Mouse (Mus musculus) neural tube, embryonic 12.5 days (tissue): ENCODE data around the gene Gm16440. TPM values are rescaled to one million over a fixed set of nuclear protein-coding genes. Genes with fewer than 3 reads are reported as not detected.
"Not testable (repeated sequence)": the region's sequence is repeated elsewhere in the genome, so short reads cannot be mapped to it uniquely, and the experiment has no call there.

Source experiments
- ATAC-seq: fragments of 200-750 bp; cut with Nextera tagmentation; 2 replicates; pipeline ENCODE4 v1.8.0; 2017; ENCODE audit warnings: low read depth, mild to moderate bottlenecking, moderate TSS enrichment, moderate library complexity; ENCODE audit not compliant: low FRiP score
- H3K27ac ChIP-seq: fragments of 300-500 bp; sonication (generic); 2 replicates; pipeline ENCODE4 v1.5.1; 2016
- H3K27me3 ChIP-seq: fragments of 300-500 bp; sonication (generic); replicated peaks from 2 replicates; pipeline ENCODE4 v1.6.1; 2016; ENCODE audit warnings: mild to moderate bottlenecking
- H3K36me3 ChIP-seq: fragments of 300-500 bp; sonication (generic); 2 replicates; pipeline ENCODE4 v1.6.1; 2016; ENCODE audit warnings: mild to moderate bottlenecking
- H3K4me1 ChIP-seq: fragments of 300-500 bp; sonication (generic); 2 replicates; pipeline ENCODE4 v1.6.1; 2016
- H3K4me2 ChIP-seq: fragments of 300-500 bp; sonication (generic); replicated peaks from 2 replicates; pipeline ENCODE4 v1.6.1; 2016; ENCODE audit warnings: mild to moderate bottlenecking
- H3K4me3 ChIP-seq: fragments of 300-500 bp; sonication (generic); 2 replicates; pipeline ENCODE4 v1.5.1; 2016
- H3K9ac ChIP-seq: fragments of 300-500 bp; sonication (generic); 2 replicates; pipeline ENCODE4 v1.6.1; 2016; ENCODE audit warnings: mild to moderate bottlenecking
- H3K9me3 ChIP-seq: fragments of 300-500 bp; sonication (generic); 2 replicates; pipeline ENCODE4 v1.6.1; 2016; ENCODE audit warnings: mild to moderate bottlenecking
- WGBS: fragments of 180-500 bp; shearing (Covaris S2); methylation state at CpG from one replicate; pipeline ENCODE4 v1.1.7; 2016; 5-methylcytosine and 5-hydroxymethylcytosine counted together
- polyA plus RNA-seq: library from polyadenylated mRNA; unstranded; fragments of >200 nt; fragmentation: Nextera tagmentation; extraction: Ambion mirVana; gene quantifications from 2 replicates; pipeline ENCODE4 v1.2.1, GENCODE M21; 2016

Gene Gm16440
- polyA plus RNA-seq, result not detected in 2 replicates

- not testable (repeated sequence) for H3K9ac ChIP-seq, H3K9me3 ChIP-seq, H3K27ac ChIP-seq, ATAC-seq, H3K36me3 ChIP-seq, H3K4me3 ChIP-seq, H3K27me3 ChIP-seq, H3K4me2 ChIP-seq, H3K4me1 ChIP-seq
- WGBS, result 92% methylated on average over 2 of the region's 4 CpGs
Observed at GRCm38 (mm10) chr14:6390219-6390618, at the start of gene Gm16440. TSS of gene Gm16440 (minus strand) at chr14:6390319.

GRCm38 (mm10) chr14:6426766-6427165, 36.6 kb upstream of the Gm16440 start:
- not testable (repeated sequence) for H3K36me3 ChIP-seq, H3K27me3 ChIP-seq, H3K27ac ChIP-seq, ATAC-seq, H3K9ac ChIP-seq, H3K9me3 ChIP-seq, H3K4me3 ChIP-seq, H3K4me1 ChIP-seq
- 9% methylated on average over 29 of the region's 42 CpGs for WGBS
- peak overlapping the region; percentile 52 for H3K4me2 ChIP-seq

- 15% methylated on average over 19 of the region's 22 CpGs for WGBS
- not testable (repeated sequence) for H3K27me3 ChIP-seq, H3K4me1 ChIP-seq, ATAC-seq, H3K9ac ChIP-seq, H3K36me3 ChIP-seq, H3K27ac ChIP-seq, H3K9me3 ChIP-seq
- peak overlapping the region; percentile 52 for H3K4me2 ChIP-seq
- peak overlapping the region; percentile 20; the same call in 1 of the 2 replicates for H3K4me3 ChIP-seq
Observed at GRCm38 (mm10) chr14:6426353-6426752, 36.2 kb upstream of the Gm16440 start.

- WGBS, result no CpG with 5 or more reads among the region's 2 CpGs
- not testable (repeated sequence) for H3K4me3 ChIP-seq, ATAC-seq
Observed at GRCm38 (mm10) chr14:6412382-6412781, 22.3 kb upstream of the Gm16440 start, which contains the start of gene Gm3591. TSS of gene Gm3591 (minus strand) at chr14:6412482.

GRCm38 (mm10) chr14:6343578-6343977, 46.5 kb downstream of the Gm16440 start, which contains the start of gene Gm3618:
TSS of gene Gm3618 (minus strand) at chr14:6343678.
- no CpG with 5 or more reads among the region's 10 CpGs for WGBS
- H3K4me3 ChIP-seq, result not testable (repeated sequence)

More at GRCm38 (mm10) chr14:6412382-6412781, 22.3 kb upstream of the Gm16440 start, which contains the start of gene Gm3591:
- not testable (repeated sequence) for H3K36me3 ChIP-seq, H3K4me2 ChIP-seq, H3K27me3 ChIP-seq, H3K4me1 ChIP-seq, H3K9ac ChIP-seq, H3K9me3 ChIP-seq, H3K27ac ChIP-seq

More at GRCm38 (mm10) chr14:6343578-6343977, 46.5 kb downstream of the Gm16440 start, which contains the start of gene Gm3618:
- not testable (repeated sequence) for H3K9me3 ChIP-seq, H3K36me3 ChIP-seq, H3K27ac ChIP-seq, H3K27me3 ChIP-seq, H3K4me1 ChIP-seq, H3K4me2 ChIP-seq, ATAC-seq, H3K9ac ChIP-seq

Other genes with a start within 250 kb of the Gm16440 start
- not detected in 2 replicates for gene Gm21560, start 171.0 kb downstream of the Gm16440 start, polyA plus RNA-seq
- 4.0 TPM in 2 replicates for gene Gm3411, start 103.1 kb downstream of the Gm16440 start, polyA plus RNA-seq
- not detected in 2 replicates for gene Gm21103, start 85.5 kb downstream of the Gm16440 start, polyA plus RNA-seq
- gene Gm3618, start 46.6 kb downstream of the Gm16440 start, polyA plus RNA-seq, result not detected in 2 replicates
- 2.2 and 2.8 TPM in 2 replicates for gene Gm3591, start 22.2 kb upstream of the Gm16440 start, polyA plus RNA-seq
- gene Gm3594, start 54.3 kb upstream of the Gm16440 start, polyA plus RNA-seq, result not detected in 2 replicates
- gene Gm8356, start 147.0 kb upstream of the Gm16440 start, polyA plus RNA-seq, result not detected in 2 replicates
- gene Gm3629, start 200.3 kb upstream of the Gm16440 start, polyA plus RNA-seq, result 0.15 and 0.19 TPM in 2 replicates
- gene Gm3460, start 232.1 kb upstream of the Gm16440 start, polyA plus RNA-seq, result not detected in 2 replicates